Mouse (Mus musculus) cerebellum, adult 9-11 months (tissue): ENCODE data around the gene Olfr1111.
"Not testable (repeated sequence)": the region's sequence is repeated elsewhere in the genome, so short reads cannot be mapped to it uniquely, and the experiment has no call there.

Source experiments
- DNase-seq: peaks from one replicate; pipeline ENCODE4 v3.0.0; 2022

Gene Olfr1111

GRCm38 (mm10) chr2:87152524-87152923 lies at the start of gene Olfr1111:
Gene Olfr1111, minus strand, starts transcription at chr2:87152624.
- DNase-seq: no peak

- no peak for DNase-seq
Observed at GRCm38 (mm10) chr2:87187498-87187897, 35.1 kb upstream of the Olfr1111 start, which contains the start of gene Olfr1112. Gene Olfr1112, plus strand, starts transcription at chr2:87187798.

- DNase-seq: not testable (repeated sequence)
Observed at GRCm38 (mm10) chr2:87167731-87168130, 15.3 kb upstream of the Olfr1111 start.

- no peak for DNase-seq
Observed at GRCm38 (mm10) chr2:87140200-87140599, 12.2 kb downstream of the Olfr1111 start, which contains the start of gene Olfr1110. Gene Olfr1110, minus strand, starts transcription at chr2:87140300.

GRCm38 (mm10) chr2:87114467-87114866 lies 38.0 kb downstream of the Olfr1111 start, which contains the start of gene Olfr259:
Gene Olfr259, minus strand, starts transcription at chr2:87114567.
- DNase-seq: no peak
